ENCODE assay signal across 8 mouse cellular contexts in genomic region chr10:13375820-13376219, GRCm38 (mm10).
DNase-seq lines count a peak whose midpoint lies in the region; ATAC-seq lines count a peak whose summit lies in the region.
"Had no signal": no experiment of that assay in that cellular context is flagged by ENCODE, and none has a peak within 500 bp of the region (broad histone marks: within the 10 kb centered on the region; RNA-seq: fewer than 3 reads in every experiment).

No protein-coding gene starts in this region.

- no peaks in the 10 kb centered on the region for H3K27me3 ChIP-seq in limb, embryonic 15.5 days

- H3K9ac ChIP-seq in limb, embryonic 15.5 days = no peak overlapping the region

- H3K4me1 ChIP-seq in limb, embryonic 15.5 days = peaks cover 20% of the 10 kb centered on the region
- H3K4me1 ChIP-seq: megakaryocyte, embryonic 14.5 days had no signal

- H3K9me3 ChIP-seq in limb, embryonic 15.5 days = no peaks in the 10 kb centered on the region
- H3K9me3 ChIP-seq: megakaryocyte, embryonic 14.5 days had no signal

- no peak overlapping the region for H3K4me3 ChIP-seq in limb, embryonic 15.5 days
- H3K4me3 ChIP-seq: megakaryocyte, embryonic 14.5 days had no signal

- peak; percentile 38 for DNase-seq in retina, postnatal 1 day
- DNase-seq in retina, embryonic 14.5 days (ENCODE audit: low spot score) = no peak
- peak; percentile 26 for DNase-seq in heart, postnatal 4 days
- peak; percentile 56 for DNase-seq in yolk sac, embryonic 10.5 days (ENCODE audit: low spot score)
- DNase-seq in gastrocnemius, postnatal 36 days = no peak
- DNase-seq in urinary bladder, adult 2 months (ENCODE audit: low spot score) = no peak

- peak overlapping the region; percentile 83 for H3K27ac ChIP-seq in limb, embryonic 15.5 days

- no peak overlapping the region for H3K4me2 ChIP-seq in limb, embryonic 15.5 days

- no peaks in the 10 kb centered on the region for H3K36me3 ChIP-seq in limb, embryonic 15.5 days

- no peak for ATAC-seq in limb, embryonic 15.5 days (ENCODE audit: insufficient number of reproducible peaks, low FRiP score, low TSS enrichment, low read depth)

- intact Hi-C loops in gastrocnemius, postnatal 36 days (cut with DNase I) = no loop called here

- WGBS in limb, embryonic 15.5 days = 10% methylated on average over 3 of the region's 3 CpGs

Comparison
In these comparisons a context has a peak if more than half of its experiments do, and no peak if none do; other contexts are left out.
1. DNase-seq: peak in retina, postnatal 1 day (single experiment), heart, postnatal 4 days (single experiment) and yolk sac, embryonic 10.5 days (single experiment); none in retina, embryonic 14.5 days (single experiment), gastrocnemius, postnatal 36 days (0 of 2) and urinary bladder, adult 2 months (single experiment).